Mouse (Mus musculus) embryonic facial prominence, embryonic 11.5 days (tissue): ENCODE data around the gene Pum1. TPM values are rescaled to one million over a fixed set of nuclear protein-coding genes. Genes with fewer than 3 reads are reported as not detected.
A peak's percentile ranks its signal among the peaks of the same experiment; 100 is the strongest.
"Not testable (repeated sequence)": the region's sequence is repeated elsewhere in the genome, so short reads cannot be mapped to it uniquely, and the experiment has no call there.

Experiments used
- ATAC-seq: fragments of 200-750 bp; cut with Nextera tagmentation; replicated peaks from 2 replicates; pipeline ENCODE4 v1.8.0; 2017; ENCODE audit warnings: low read depth; ENCODE audit not compliant: insufficient number of reproducible peaks, low FRiP score, low TSS enrichment
- DNase-seq: peaks from one replicate; pipeline ENCODE4 v3.0.0-alpha.2; 2015; ENCODE audit warnings: low spot score
- H3K27ac ChIP-seq: fragments of 300-500 bp; sonication (generic); replicated peaks from 2 replicates; pipeline ENCODE4 v1.5.1; 2014; ENCODE audit warnings: mild to moderate bottlenecking, low read depth, low read length, control low read depth
- H3K27me3 ChIP-seq: fragments of 300-500 bp; sonication (generic); 2 replicates; pipeline ENCODE4 v1.6.1; 2014; ENCODE audit warnings: mild to moderate bottlenecking, low read length, moderate library complexity, mixed read lengths; ENCODE audit not compliant: control insufficient read depth, insufficient read depth
- H3K36me3 ChIP-seq: fragments of 300-500 bp; sonication (generic); replicated peaks from 2 replicates; pipeline ENCODE4 v1.6.1; 2014; ENCODE audit warnings: low read depth, mild to moderate bottlenecking, low read length, moderate library complexity, mixed read lengths; ENCODE audit not compliant: control insufficient read depth, insufficient read depth
- H3K4me1 ChIP-seq: fragments of 300-500 bp; sonication (generic); 2 replicates; pipeline ENCODE4 v1.6.1; 2014; ENCODE audit warnings: low read length, mixed read lengths; ENCODE audit not compliant: control insufficient read depth, insufficient read depth
- H3K4me2 ChIP-seq: fragments of 300-500 bp; sonication (generic); 2 replicates; pipeline ENCODE4 v1.6.1; 2014; ENCODE audit warnings: low read depth, mild to moderate bottlenecking, control low read depth, low read length, moderate library complexity
- H3K4me3 ChIP-seq: fragments of 300-500 bp; sonication (generic); 2 replicates; pipeline ENCODE4 v1.5.1; 2014; ENCODE audit warnings: low read depth, low read length, control low read depth
- H3K9ac ChIP-seq: fragments of 300-500 bp; sonication (generic); replicated peaks from 2 replicates; pipeline ENCODE4 v1.6.1; 2014; ENCODE audit warnings: mild to moderate bottlenecking, control low read depth, low read length
- H3K9me3 ChIP-seq: fragments of 300-500 bp; sonication (generic); replicated peaks from 2 replicates; pipeline ENCODE4 v1.6.1; 2016; ENCODE audit warnings: mild to moderate bottlenecking, low read length, inconsistent platforms, mixed read lengths; ENCODE audit not compliant: control insufficient read depth
- WGBS: fragments of 180-500 bp; shearing (Covaris S2); extraction: QIAGEN DNeasy Blood & Tissue Kit; methylation state at CpG from one replicate; pipeline ENCODE4 v1.1.7; 2014; 5-methylcytosine and 5-hydroxymethylcytosine counted together
- polyA plus RNA-seq: library from polyadenylated mRNA; unstranded; fragments of >200 nt; fragmentation: Nextera tagmentation; extraction: Ambion mirVana; gene quantifications from 2 replicates; pipeline ENCODE4 v1.2.1, GENCODE M21; 2014

The Pum1 gene
- 88.5 and 96.1 TPM in 2 replicates for polyA plus RNA-seq

GRCm38 (mm10) chr4:130662979-130663725, at the start of gene Pum1:
Gene Pum1, plus strand, starts transcription at chr4:130663321.
- Histone ChIP-seq H3K27me3 (no peaks in the 10 kb centered on the region), H3K4me1 (no peaks in the 10 kb centered on the region), H3K27ac (peak within 1 kb of the TSS; percentile 89), H3K9me3 (no peaks in the 10 kb centered on the region), H3K36me3 (no peaks in the 10 kb centered on the region), H3K4me3 (peak within 1 kb of the TSS; percentile 87), H3K9ac (peak within 1 kb of the TSS; percentile 98), H3K4me2 (peak within 1 kb of the TSS; percentile 56)
- under 1% methylated on average over 70 of the region's 90 CpGs for WGBS
- DNase-seq = peak; percentile 97
- ATAC-seq = peak; percentile 94

GRCm38 (mm10) chr4:130629391-130629790, 33.7 kb upstream of the Pum1 start:
- H3K4me2 ChIP-seq = peak overlapping the region; percentile 1; the same call in 1 of the 2 replicates
- no peaks in the 10 kb centered on the region for H3K27me3 ChIP-seq
- 11% methylated on average over 4 of the region's 4 CpGs for WGBS
- ATAC-seq (peak; percentile 67; the same call in 1 of the 2 replicates), DNase-seq (peak; percentile 22)
- no peak overlapping the region for H3K4me3 ChIP-seq
- H3K36me3 ChIP-seq = no peaks in the 10 kb centered on the region
- H3K9me3 ChIP-seq = no peaks in the 10 kb centered on the region
- H3K9ac ChIP-seq = no peak overlapping the region
- H3K4me1 ChIP-seq = no peaks in the 10 kb centered on the region
- no peak overlapping the region for H3K27ac ChIP-seq

GRCm38 (mm10) chr4:130630232-130630847, 32.8 kb upstream of the Pum1 start:
- ATAC-seq = no peak
- WGBS = 43% methylated on average over 3 of the region's 3 CpGs
- no peak for DNase-seq

GRCm38 (mm10) chr4:130635076-130635475, 28.0 kb upstream of the Pum1 start:
- ATAC-seq, H3K4me2 ChIP-seq, H3K27me3 ChIP-seq, DNase-seq, H3K9me3 ChIP-seq, H3K4me1 ChIP-seq, H3K4me3 ChIP-seq, H3K36me3 ChIP-seq, H3K27ac ChIP-seq, H3K9ac ChIP-seq: not testable (repeated sequence)
- WGBS = 84% methylated on average over 3 of the region's 3 CpGs

More at GRCm38 (mm10) chr4:130630232-130630847, 32.8 kb upstream of the Pum1 start:
- H3K9ac ChIP-seq = no peak overlapping the region
- no peaks in the 10 kb centered on the region for H3K4me1 ChIP-seq
- no peaks in the 10 kb centered on the region for H3K36me3 ChIP-seq
- no peaks in the 10 kb centered on the region for H3K9me3 ChIP-seq
- no peak overlapping the region for H3K27ac ChIP-seq
- H3K4me2 ChIP-seq = no peak overlapping the region
- H3K27me3 ChIP-seq = no peaks in the 10 kb centered on the region
- H3K4me3 ChIP-seq = no peak overlapping the region

GRCm38 (mm10) chr4:130636761-130637160, 26.4 kb upstream of the Pum1 start:
- no peaks in the 10 kb centered on the region for H3K4me1 ChIP-seq
- no peak overlapping the region for H3K9ac ChIP-seq
- no peaks in the 10 kb centered on the region for H3K9me3 ChIP-seq
- no peaks in the 10 kb centered on the region for H3K36me3 ChIP-seq
- H3K27ac ChIP-seq = no peak overlapping the region
- WGBS = 79% methylated on average over 3 of the region's 3 CpGs
- DNase-seq (no peak), ATAC-seq (no peak)
- H3K4me2 ChIP-seq = no peak overlapping the region
- H3K27me3 ChIP-seq = no peaks in the 10 kb centered on the region
- H3K4me3 ChIP-seq = no peak overlapping the region

- Histone ChIP-seq H3K36me3 (no peaks in the 10 kb centered on the region), H3K4me2 (no peak overlapping the region), H3K4me1 (no peaks in the 10 kb centered on the region), H3K9me3 (no peaks in the 10 kb centered on the region), H3K9ac (no peak overlapping the region), H3K4me3 (no peak overlapping the region), H3K27me3 (no peaks in the 10 kb centered on the region), H3K27ac (no peak overlapping the region)
- DNase-seq (no peak), ATAC-seq (no peak)
- WGBS = 83% methylated on average over 7 of the region's 9 CpGs
These were observed 25.4 kb upstream of the Pum1 start for GRCm38 (mm10) chr4:130637488-130638422.

GRCm38 (mm10) chr4:130640031-130640717, 22.9 kb upstream of the Pum1 start:
- no peaks in the 10 kb centered on the region for H3K36me3 ChIP-seq
- ATAC-seq = no peak
- H3K27ac ChIP-seq = no peak overlapping the region
- DNase-seq = no peak
- no peaks in the 10 kb centered on the region for H3K9me3 ChIP-seq
- H3K4me3 ChIP-seq = no peak overlapping the region
- WGBS = 70% methylated on average over 9 of the region's 9 CpGs
- H3K4me1 ChIP-seq = no peaks in the 10 kb centered on the region
- no peak overlapping the region for H3K9ac ChIP-seq
- H3K4me2 ChIP-seq = no peak overlapping the region
- H3K27me3 ChIP-seq = no peaks in the 10 kb centered on the region
